ENCODE assay signal across 8 mouse cellular contexts in the genomic region with DNA sequence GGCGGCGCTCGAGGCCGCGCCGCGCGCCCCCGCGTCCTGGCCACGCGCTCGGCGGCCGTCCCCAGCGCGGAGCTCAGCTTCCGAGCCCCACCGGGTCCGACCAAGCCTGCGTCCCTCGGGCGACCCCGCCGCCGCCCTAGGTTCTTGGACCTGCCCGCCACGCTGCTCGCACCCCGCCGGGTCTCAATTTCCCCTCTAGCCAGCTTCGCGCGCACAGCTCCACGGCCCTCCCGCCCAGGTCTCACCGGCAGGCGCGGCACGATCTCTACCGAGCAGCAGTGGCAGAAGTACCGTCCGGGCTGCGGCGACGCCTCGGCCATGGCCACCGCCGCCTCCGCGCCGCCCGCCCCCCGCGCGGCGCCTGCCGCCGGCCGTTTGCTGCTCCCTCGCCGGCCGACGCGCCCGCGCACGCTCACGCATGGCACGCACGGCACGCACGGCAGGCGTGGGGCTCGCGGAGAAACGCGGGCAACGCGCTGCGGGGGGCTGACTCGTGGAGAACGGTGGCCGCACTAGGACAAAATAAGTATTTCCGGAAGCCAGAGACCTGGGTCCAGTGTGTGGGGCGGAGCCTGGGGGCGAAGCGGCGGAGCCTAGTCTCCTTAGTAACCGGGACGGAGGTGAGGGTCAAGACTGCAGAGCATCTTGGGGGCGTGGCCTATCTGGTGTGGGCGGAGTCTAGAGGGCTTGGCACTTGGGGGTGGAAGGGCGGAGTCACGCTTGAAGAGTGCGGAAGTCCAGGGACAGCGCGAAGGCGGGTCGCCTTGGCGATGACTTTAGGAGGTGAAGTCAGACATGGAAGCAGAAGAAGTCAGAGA. TPM values are rescaled to one million over a fixed set of nuclear protein-coding genes. Genes with fewer than 3 reads are reported as not detected.
DNase-seq lines count a peak whose midpoint lies in the region; ATAC-seq and TF ChIP-seq lines count a peak whose summit lies in the region.

A gene (minus strand): TSS at position 445 of the 818 bp plus-strand sequence.

- peaks cover 17% of the 10 kb centered on the region for H3K36me3 ChIP-seq in hindbrain, embryonic 13.5 days

- H3K4me1 ChIP-seq in hindbrain, embryonic 13.5 days (replicated peaks) = peaks cover 46% of the 10 kb centered on the region

- POLR2A ChIA-PET in Patski (lab: Charles Lee) = interaction anchor here (0.7 to 2.3 kb wide), 3 partner anchors 10 to 63 kb away, joined by 3 to 8 read pairs (median 3); no protein-coding TSS in a partner anchor

- H3K9me3 ChIP-seq in hindbrain, embryonic 13.5 days = no peaks in the 10 kb centered on the region

- ATAC-seq in Patski = peak; percentile 83
- ATAC-seq in hindbrain, embryonic 13.5 days (ENCODE audit: low FRiP score) = peak; percentile 89

- H3K27ac ChIP-seq in hindbrain, embryonic 13.5 days = peak within 1 kb of the TSS; percentile 94

- CTCF ChIA-PET in Patski (lab: Charles Lee) = interaction anchor here (1.0 kb wide), 1 partner anchor 14 kb away, joined by 4 read pairs; no protein-coding TSS in a partner anchor

- under 1% methylated on average over 101 of the region's 101 CpGs for WGBS in hindbrain, embryonic 13.5 days

- H3K4me3 ChIP-seq in hindbrain, embryonic 13.5 days = peak within 1 kb of the TSS; percentile 91

- H3K4me2 ChIP-seq in hindbrain, embryonic 13.5 days = peak within 1 kb of the TSS; percentile 97

- in situ Hi-C loops in Patski (cut with MboI; ENCODE audit: low pct_unique_long_range_greater_than_20kb) = no loop called here

- peak within 1 kb of the TSS; percentile 95 for H3K9ac ChIP-seq in hindbrain, embryonic 13.5 days

- peak; percentile 96 for DNase-seq in Patski (ENCODE audit: low read depth, low spot score)
- DNase-seq in cerebellum, postnatal 14 days = peak; percentile 100
- DNase-seq in frontal cortex, postnatal 14 days (ENCODE audit: low spot score in 2 of 2) = peak; percentile 99
- peak; percentile 97 to 99 for DNase-seq in layer of hippocampus, postnatal 25 days (ENCODE audit: extremely low spot score in 1 of 2, low spot score in 1 of 2)
- DNase-seq in lung, postnatal 25 days (ENCODE audit: low spot score) = peak; percentile 99
- peak; percentile 100 for DNase-seq in retina, embryonic 14.5 days (ENCODE audit: low spot score)
- DNase-seq in thymus, postnatal 4 days = peak; percentile 99

- no peaks in the 10 kb centered on the region for H3K27me3 ChIP-seq in Patski
- peaks cover 8% of the 10 kb centered on the region; the same call in 1 of the 2 replicates for H3K27me3 ChIP-seq in hindbrain, embryonic 13.5 days

- no peak for TF ChIP-seq CTCF in Patski (IDR thresholded peaks at IDR 0.05)

RNA-seq across cellular contexts. Expression of the gene that starts here (rescaled TPM):
- polyA plus RNA-seq in Patski (2021) = 58.5 TPM
- polyA plus RNA-seq in hindbrain, embryonic 13.5 days (2015; fragmentation: Nextera tagmentation; extraction: Ambion mirVana) = 87.9 and 90.7 TPM in 2 replicates
- total RNA-seq in layer of hippocampus, postnatal 25 days (2021) = 10 to 100 TPM; 82.7 to 92.9 TPM

Comparison
In these comparisons a context has a peak if more than half of its experiments do, and no peak if none do; other contexts are left out.
1. Peak in every context shown above with its lines: DNase-seq, ATAC-seq, H3K4me3 ChIP-seq and H3K27ac ChIP-seq.